Mouse (Mus musculus) megakaryocyte, embryonic 14.5 days (primary cell): ENCODE results near the gene Zfp768. TPM values are rescaled to one million over a fixed set of nuclear protein-coding genes. Genes with fewer than 3 reads are reported as not detected.
A peak's percentile ranks its signal among the peaks of the same experiment; 100 is the strongest.
"Not testable (repeated sequence)": the region's sequence is repeated elsewhere in the genome, so short reads cannot be mapped to it uniquely, and the experiment has no call there.

Experiments
- H3K27me3 ChIP-seq: replicated peaks from 2 replicates; pipeline ENCODE3; 2012; ENCODE audit warnings: inconsistent platforms
- H3K36me3 ChIP-seq: replicated peaks from 2 replicates; pipeline ENCODE3; 2012; ENCODE audit warnings: low read length, inconsistent platforms, mixed read lengths
- H3K4me1 ChIP-seq: 2 replicates; pipeline ENCODE4 v1.6.1; 2012; ENCODE audit warnings: inconsistent platforms
- H3K4me3 ChIP-seq: replicated peaks from 2 replicates; pipeline ENCODE3; 2012; ENCODE audit warnings: moderate library complexity, mild to moderate bottlenecking, inconsistent platforms
- H3K9me3 ChIP-seq: 2 replicates; pipeline ENCODE4 v1.6.1; 2012; ENCODE audit warnings: inconsistent platforms
- FLI1 ChIP-seq: IDR thresholded peaks from 2 replicates; pipeline ENCODE4 v1.6.1; 2012; ENCODE audit warnings: low read length, inconsistent platforms, mixed read lengths
- GATA1 ChIP-seq: IDR thresholded peaks from 3 replicates; pipeline ENCODE4 v1.6.1; 2012; ENCODE audit warnings: mixed read lengths, low read length, inconsistent platforms, borderline replicate concordance
- polyA plus RNA-seq: library from polyadenylated mRNA; stranded (reverse); fragments of >175 nt; gene quantifications from 2 replicates; pipeline ENCODE4 v1.2.3, GENCODE M21; 2012; ENCODE audit warnings: low replicate concordance; ENCODE audit not compliant: insufficient read depth

The Zfp768 gene
- polyA plus RNA-seq, 1 experiment = 21.5 TPM

DNA sequence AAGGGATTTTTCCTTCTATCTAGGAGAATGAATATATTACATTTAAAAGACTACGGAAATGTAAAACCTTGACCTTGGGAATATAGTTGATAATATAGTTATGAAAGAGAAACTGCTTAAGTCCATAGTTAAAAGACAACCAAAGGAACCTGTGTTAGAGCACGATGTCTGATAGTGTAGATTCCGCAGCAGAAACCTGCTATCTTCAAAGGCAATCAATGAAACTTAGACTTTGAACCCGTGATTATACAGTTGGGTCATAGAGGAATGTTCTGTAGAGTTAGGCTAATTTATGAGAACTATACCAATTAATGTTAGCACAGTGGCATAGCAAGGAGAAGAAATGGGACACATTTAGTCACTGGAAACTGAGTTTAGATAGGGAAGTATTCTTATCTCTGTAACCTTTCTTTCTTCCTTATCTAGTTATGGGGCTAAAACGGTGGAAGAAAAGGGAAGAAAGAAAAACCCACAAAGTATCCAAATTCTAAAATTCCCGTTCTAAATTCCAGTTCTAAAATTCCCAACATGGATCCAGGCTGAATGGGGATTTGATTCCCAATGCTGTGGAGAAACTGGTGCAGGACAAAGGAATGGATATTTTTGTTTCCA lies 33.0 kb upstream of the Zfp768 start:
- no peak for TF ChIP-seq GATA1
- Histone ChIP-seq H3K4me3 (no peak overlapping the region), H3K27me3 (no peaks in the 10 kb centered on the region), H3K36me3 (peaks cover 14% of the 10 kb centered on the region), H3K4me1 (peaks cover 28% of the 10 kb centered on the region), H3K9me3 (peaks cover 4% of the 10 kb centered on the region)

DNA sequence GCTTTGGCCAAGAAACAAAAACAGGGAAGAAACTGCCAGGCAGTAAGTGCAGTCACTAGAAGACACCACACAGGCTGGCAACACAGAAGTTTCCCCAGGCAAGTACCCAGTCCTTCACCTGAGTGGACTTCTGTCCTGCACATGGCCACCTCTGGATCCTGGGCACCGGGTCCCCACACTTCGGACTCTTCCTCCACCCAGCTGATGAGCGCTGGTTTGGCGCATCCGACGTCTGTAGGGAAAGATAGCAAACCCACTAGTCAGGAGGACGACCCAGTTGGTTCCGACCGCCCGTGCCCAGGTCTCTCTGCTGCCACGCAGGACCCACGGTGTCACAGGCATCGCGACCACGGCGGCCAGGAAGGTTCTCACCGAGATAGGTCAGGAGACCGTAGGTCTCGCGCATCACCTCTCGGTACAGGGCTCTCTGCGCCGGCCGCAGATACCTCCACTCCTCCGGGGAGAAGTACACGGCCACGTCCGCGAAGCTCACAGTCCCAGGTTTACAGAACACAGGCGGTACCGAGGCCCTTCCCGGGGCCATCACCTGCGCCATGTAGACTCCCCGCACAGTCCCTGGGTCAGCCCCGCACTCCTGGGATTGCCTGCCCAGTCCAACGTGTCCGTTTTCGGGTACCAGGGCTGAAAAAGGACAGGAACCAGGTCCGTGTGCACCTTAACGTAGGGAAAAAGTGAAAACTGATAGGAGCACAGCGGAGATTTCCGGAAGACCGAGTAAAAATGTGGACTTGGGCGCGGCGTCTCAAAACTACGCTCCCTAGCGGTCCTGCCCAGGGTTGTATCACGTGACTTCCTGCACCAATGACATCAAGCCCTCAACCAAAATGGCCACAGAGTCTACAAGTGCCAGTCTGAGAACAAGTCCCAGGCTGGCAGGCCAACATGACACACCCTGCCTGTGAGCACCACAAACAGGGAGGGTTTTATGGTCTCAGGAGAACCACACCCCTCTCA lies 30.2 kb upstream of the Zfp768 start, which contains the start of gene Zfp747:
TSS of gene Zfp747 (minus strand) at position 780 of the 975 bp plus-strand sequence.
- H3K27me3 ChIP-seq, H3K9me3 ChIP-seq, H3K36me3 ChIP-seq: not testable (repeated sequence)
- peaks cover 44% of the 10 kb centered on the region for H3K4me1 ChIP-seq
- peak within 1 kb of the TSS; percentile 95 for H3K4me3 ChIP-seq

DNA sequence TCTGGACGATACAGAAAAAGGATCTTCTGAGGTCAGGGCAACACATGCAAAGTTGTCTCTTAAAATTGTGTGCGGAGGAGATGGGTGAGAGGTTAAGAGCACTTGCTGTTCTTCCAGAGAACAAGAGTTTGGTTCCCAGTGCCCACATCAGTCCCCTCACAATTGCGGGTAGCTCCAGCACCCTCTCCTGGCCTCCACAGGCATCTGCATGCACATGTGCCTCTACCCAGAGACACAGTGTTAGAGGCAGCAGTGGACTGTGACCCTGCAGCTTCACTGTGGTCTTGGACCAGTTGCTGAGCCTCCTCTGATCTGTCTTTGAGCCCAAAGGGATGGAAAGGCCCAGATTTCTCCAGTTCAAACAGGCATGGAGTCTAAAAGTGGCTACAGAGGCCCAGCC lies 26.5 kb upstream of the Zfp768 start:
- H3K36me3 ChIP-seq, H3K9me3 ChIP-seq, H3K4me3 ChIP-seq, H3K27me3 ChIP-seq: not testable (repeated sequence)
- peaks cover 30% of the 10 kb centered on the region for H3K4me1 ChIP-seq

DNA sequence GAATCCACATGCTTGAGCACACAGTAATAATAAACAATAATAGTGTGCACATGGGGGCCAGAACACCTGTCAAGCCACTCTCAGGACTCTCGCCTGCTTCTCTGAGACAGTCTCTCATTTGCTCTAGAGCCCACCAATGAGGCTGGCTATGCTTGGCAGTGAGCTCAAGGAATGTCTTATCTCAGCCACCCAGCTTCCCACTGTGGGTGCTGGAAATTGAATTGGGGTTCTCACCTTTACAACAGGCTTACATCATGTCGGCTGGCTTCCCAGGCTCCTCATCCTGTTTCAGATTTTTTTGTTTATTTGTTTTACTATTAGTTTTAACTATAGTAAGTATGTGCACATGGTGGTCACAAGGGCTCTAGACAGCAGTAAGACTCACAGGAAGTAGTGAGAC lies 25.8 kb upstream of the Zfp768 start:
- H3K4me3 ChIP-seq = no peak overlapping the region
- H3K27me3 ChIP-seq = peaks cover 2% of the 10 kb centered on the region
- peaks cover 8% of the 10 kb centered on the region for H3K36me3 ChIP-seq
- TF ChIP-seq FLI1 (no peak), GATA1 (no peak)
- H3K4me1 ChIP-seq = peaks cover 32% of the 10 kb centered on the region
- 0 out of 2 replicates have a peak, but pooled peaks cover 5% of the 10 kb centered on the region for H3K9me3 ChIP-seq

DNA sequence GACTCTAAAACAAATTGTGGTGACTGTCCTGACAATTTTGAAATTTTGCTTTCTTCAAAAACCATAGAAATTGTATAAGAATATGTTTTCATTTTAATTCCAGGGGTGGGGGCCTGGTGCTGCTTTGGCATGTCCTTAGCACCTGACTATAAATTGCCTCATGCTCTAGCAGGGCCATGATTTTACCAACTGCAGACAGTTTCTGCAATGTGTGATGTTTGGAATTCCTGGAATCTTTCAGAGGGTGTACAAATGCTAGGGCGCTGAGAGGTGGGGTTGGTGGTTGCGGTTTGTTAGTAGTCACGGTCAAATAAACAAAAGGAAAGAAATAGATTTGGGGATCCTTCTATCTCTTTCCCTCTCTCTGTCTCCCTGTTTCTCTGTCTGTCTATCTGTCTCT lies 20.9 kb upstream of the Zfp768 start:
- H3K4me1 ChIP-seq = peaks cover 24% of the 10 kb centered on the region
- TF ChIP-seq GATA1 (no peak), FLI1 (no peak)
- 0 out of 2 replicates have a peak, but pooled peaks cover 5% of the 10 kb centered on the region for H3K9me3 ChIP-seq
- H3K36me3 ChIP-seq = no peaks in the 10 kb centered on the region
- peaks cover 12% of the 10 kb centered on the region for H3K27me3 ChIP-seq
- no peak overlapping the region for H3K4me3 ChIP-seq

DNA sequence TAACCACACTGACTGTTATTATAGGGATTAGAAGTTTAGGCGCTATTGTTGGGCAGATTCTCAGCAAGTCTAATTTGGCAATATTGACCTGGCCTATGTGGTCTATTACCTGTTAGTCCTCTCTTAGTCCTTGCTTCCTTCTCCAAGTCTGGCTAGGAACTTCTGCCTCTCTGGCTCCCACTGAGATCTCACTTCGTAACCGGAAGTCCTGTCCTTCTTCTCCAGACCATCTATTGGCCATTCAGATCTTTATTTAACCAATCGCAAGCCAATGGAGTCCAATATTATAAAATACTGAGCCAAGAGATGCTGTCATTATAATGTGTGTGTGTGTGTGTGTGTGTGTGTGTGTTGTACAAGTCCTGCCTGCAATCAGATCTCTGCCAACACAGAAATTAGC lies 18.8 kb upstream of the Zfp768 start:
- TF ChIP-seq GATA1 = no peak
- TF ChIP-seq FLI1 = no peak
- Histone ChIP-seq H3K4me1 (peaks cover 18% of the 10 kb centered on the region), H3K36me3 (no peaks in the 10 kb centered on the region), H3K9me3 (0 out of 2 replicates have a peak, but pooled peaks cover 5% of the 10 kb centered on the region), H3K27me3 (peaks cover 23% of the 10 kb centered on the region), H3K4me3 (no peak overlapping the region)

DNA sequence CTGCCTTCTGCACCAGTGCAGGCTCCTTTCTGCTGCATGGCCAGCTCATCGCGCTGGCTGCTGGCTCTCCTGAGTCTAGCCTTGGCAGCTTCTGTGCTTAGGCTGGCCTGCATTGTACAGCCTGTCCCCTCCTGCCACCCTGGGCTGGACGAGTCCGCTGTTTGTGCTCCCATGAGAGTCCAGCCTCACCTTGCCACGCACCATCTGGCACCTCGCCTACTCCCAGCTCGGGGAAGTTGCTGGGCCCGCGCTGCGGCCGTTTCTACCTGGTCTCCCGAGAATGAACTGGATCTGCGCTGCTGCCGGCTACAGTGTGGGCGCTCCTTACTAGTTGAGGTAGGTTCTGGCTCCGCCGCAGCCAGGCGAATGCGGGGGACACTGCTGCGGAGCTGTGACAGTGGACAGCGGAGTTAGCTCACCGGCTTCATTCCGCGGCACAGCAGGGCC lies 18.1 kb upstream of the Zfp768 start:
- TF ChIP-seq GATA1 (no peak), FLI1 (no peak)
- H3K36me3 ChIP-seq = no peaks in the 10 kb centered on the region
- peak overlapping the region; percentile 80 for H3K4me3 ChIP-seq
- H3K9me3 ChIP-seq = 0 out of 2 replicates have a peak, but pooled peaks cover 5% of the 10 kb centered on the region
- H3K4me1 ChIP-seq = peaks cover 18% of the 10 kb centered on the region
- peaks cover 21% of the 10 kb centered on the region for H3K27me3 ChIP-seq

DNA sequence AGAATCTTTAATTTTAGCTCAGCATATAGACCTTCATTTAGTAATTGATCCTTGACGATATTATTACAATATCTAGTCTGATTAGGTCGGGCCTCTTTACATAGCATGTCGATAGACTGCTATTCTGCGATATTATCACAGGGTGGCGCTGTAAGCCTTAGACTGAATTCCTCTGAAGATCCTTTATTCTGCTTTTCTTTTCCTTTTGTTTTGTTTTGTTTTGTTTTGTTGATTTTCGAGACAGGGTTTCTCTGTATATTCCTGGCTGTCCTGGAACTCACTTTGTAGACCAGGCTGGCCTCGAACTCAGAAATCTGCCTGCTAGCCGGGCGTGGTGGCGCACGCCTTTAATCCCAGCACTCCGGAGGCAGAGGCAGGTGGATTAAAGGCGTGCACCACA lies 17.0 kb upstream of the Zfp768 start:
- Histone ChIP-seq H3K4me3 (peak overlapping the region; percentile 79), H3K4me1 (peaks cover 18% of the 10 kb centered on the region)

DNA sequence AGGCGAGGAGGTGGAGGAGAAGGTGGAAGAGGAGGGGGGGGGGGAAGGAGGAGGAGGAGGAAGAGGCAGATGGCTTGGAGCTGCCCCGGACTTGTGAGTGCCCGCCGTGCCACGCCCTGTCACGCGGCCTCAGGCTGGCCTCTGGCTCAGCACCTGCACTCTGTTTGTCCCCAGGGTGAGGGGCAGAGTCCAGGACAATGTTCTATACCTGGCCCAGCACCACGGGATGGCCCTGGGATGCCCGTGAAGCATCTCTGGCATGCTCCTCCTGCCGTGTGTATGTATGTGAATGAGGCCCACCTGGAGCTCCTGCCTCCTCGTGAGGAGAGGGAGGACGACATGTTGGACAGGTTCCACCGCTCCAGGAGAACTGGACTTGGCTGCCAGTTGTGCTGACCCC lies 16.1 kb upstream of the Zfp768 start:
- H3K27me3 ChIP-seq = peaks cover 28% of the 10 kb centered on the region
- no peaks in the 10 kb centered on the region for H3K36me3 ChIP-seq
- TF ChIP-seq FLI1 (no peak), GATA1 (no peak)
- H3K9me3 ChIP-seq = no peaks in the 10 kb centered on the region
- H3K4me3 ChIP-seq = peak overlapping the region; percentile 4
- H3K4me1 ChIP-seq = peaks cover 14% of the 10 kb centered on the region

More for the DNA sequence above, 17.0 kb upstream of the Zfp768 start:
- H3K27me3 ChIP-seq = peaks cover 25% of the 10 kb centered on the region
- not testable (repeated sequence) for H3K36me3 ChIP-seq, H3K9me3 ChIP-seq

DNA sequence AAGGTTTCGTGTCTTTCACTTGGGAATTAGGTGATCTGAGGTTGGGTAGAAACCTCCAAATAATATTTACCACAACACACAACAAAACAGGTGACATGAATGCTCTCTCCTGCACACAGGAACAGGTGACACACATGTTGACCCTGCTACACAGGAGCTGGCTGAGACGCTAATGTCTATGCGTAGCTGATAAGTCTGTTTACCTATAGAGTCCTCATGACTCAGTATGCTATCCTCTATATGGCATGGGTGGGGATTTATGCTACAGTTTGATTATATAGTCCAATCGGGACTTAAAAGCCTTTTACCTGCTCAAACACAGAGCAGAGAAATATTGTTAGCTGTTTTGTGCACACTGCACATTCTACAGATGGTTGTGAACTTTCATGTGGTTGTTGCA lies 14.9 kb upstream of the Zfp768 start:
- Histone ChIP-seq H3K27me3 (peaks cover 29% of the 10 kb centered on the region), H3K36me3 (no peaks in the 10 kb centered on the region), H3K9me3 (no peaks in the 10 kb centered on the region), H3K4me1 (peaks cover 11% of the 10 kb centered on the region), H3K4me3 (no peak overlapping the region)
- TF ChIP-seq FLI1 (no peak), GATA1 (no peak)
